Mouse (Mus musculus): ENCODE data around the gene Cadm2.

The Cadm2 gene

DNA sequence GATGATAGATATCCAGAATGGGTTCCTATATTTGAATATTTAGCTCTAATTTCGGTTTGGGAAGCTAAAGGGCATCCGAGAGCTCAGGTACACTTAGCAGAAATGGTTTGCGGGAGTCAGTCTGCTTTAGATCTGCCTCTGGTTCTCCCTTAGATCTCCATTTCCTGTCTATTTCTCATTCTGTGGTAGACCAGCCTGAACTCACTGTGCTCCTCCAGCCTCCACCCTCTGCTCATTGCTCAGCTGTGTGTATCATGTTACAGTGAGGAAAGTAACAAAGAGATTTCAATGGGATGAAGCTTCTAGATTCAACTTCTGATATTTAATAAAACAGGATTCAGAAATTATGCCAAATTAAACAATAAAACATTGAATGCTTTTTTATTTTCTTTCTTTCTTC, 661.6 kb downstream of the Cadm2 start:
- DNase-seq (ENCODE audit: low read depth, low spot score), result no peak

GRCm38 (mm10) chr16:66955876-66956275, 664.8 kb downstream of the Cadm2 start:
- DNase-seq (ENCODE audit: low read depth, low spot score), result no peak

DNA sequence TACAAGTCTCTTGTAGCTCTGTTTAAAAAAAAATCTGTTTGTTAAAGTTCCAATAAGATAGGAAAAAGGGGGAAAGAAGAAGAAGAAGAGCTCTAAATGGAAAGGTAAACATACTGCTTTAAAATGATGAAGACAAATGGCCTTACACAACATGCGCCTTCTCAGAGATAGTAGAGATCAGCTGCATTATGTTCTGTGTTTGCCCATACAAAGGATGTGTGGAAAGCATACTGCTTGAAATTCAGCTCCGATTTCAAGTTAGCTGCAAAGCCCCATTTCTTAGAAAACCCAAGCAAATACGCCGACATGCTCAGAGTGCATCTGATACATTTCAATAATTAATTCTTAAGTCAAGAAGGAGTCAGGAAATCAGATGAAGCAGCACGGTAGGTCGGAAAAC, 684.4 kb downstream of the Cadm2 start:
- DNase-seq (ENCODE audit: low read depth, low spot score), result no peak

- no peak for DNase-seq (ENCODE audit: low read depth, low spot score)
Observed at GRCm38 (mm10) chr16:66925517-66925916, 695.2 kb downstream of the Cadm2 start.

- DNase-seq (ENCODE audit: low read depth, low spot score), result no peak
Observed at GRCm38 (mm10) chr16:66922753-66923152, 698.0 kb downstream of the Cadm2 start.

- DNase-seq (ENCODE audit: low read depth, low spot score), result no peak
Observed at GRCm38 (mm10) chr16:66921414-66921915, 699.2 kb downstream of the Cadm2 start.

- DNase-seq (ENCODE audit: low read depth, low spot score), result no peak
Observed at GRCm38 (mm10) chr16:66919889-66920402, 700.8 kb downstream of the Cadm2 start.

- DNase-seq (ENCODE audit: low read depth, low spot score), result no peak
Observed at GRCm38 (mm10) chr16:66901801-66902200, 718.9 kb downstream of the Cadm2 start.

- DNase-seq (ENCODE audit: low read depth, low spot score), result no peak
Observed at GRCm38 (mm10) chr16:66900664-66901063, 720.0 kb downstream of the Cadm2 start.

DNA sequence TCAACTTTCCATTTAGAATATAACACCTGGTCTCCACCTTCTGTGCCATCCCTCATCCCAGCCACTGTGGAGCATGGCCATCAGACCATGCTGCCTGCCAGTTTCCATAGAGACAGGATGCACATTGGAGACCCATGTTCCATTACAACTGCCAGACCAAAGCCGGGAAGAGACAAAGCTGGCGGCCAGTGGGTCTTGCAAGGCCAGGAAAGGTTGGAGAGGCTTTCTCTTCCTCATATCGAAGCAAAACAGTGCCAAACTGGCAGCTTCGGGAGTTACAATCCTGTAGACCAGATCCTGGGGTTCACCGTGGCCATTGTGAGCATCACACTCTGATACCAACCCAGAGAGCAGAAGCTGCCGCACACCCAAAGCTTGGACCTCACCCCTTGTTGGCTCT, 728.3 kb downstream of the Cadm2 start:
- DNase-seq (ENCODE audit: low read depth, low spot score), result no peak

GRCm38 (mm10) chr16:66891559-66892247, 729.0 kb downstream of the Cadm2 start:
- no peak for DNase-seq (ENCODE audit: low read depth, low spot score)

DNA sequence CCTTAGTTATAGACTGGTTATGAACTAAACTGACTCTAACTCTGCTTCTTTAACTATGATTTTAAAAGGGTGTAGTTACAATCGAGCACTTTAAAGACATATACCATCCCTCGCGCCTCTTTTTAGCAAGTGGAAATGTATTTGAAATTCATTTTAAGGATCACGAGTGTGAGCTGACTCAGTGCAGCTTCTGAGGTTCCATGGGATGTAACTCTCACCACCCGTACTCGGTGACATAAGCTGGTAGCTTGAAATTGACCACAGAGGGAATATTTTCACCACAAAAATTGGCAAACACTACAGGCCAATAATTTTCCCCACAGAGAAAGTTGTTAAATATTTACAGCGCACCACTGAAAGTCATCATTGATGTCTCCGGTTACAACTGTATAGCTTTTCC, 730.8 kb downstream of the Cadm2 start:
- DNase-seq (ENCODE audit: low read depth, low spot score), result no peak

DNA sequence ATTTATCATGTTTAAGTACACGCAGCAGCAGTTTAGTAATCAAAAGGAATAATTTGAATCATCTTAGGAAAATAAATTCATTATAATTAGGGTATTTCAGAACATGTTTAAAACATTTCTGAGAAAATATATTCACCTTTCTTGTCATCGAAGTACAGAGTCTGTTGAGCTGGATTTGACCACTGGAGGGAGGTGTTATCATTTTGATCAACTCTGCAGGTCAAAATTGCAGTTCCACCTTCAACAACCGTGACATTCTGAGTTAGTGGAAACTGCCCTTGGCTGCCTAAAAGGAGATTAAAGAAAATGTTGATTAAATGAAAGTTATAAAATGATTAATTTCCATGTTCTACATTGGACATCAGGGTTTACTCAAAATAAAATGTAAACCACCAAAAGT, 738.1 kb downstream of the Cadm2 start:
- no peak for DNase-seq (ENCODE audit: low read depth, low spot score)

DNA sequence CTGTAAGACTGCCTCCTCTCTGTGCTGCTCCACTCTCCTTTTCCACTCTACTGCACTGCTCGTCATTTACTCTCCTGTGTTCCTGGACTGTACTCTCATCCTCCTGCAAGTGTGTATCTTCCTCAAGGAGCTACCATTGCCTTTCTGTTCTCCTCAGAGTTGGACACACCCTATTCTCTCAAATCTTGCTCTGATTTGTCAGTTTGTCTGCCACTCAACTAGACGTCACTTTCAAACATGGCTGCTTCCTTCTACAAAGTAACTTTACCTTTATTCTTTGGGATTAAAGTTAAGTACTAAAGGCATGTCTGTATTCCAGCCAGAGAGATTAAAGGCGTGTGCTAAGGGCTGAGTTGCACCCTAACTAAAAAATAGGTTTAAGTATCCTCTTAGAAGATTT, 749.5 kb downstream of the Cadm2 start:
- DNase-seq (ENCODE audit: low read depth, low spot score), result no peak

DNA sequence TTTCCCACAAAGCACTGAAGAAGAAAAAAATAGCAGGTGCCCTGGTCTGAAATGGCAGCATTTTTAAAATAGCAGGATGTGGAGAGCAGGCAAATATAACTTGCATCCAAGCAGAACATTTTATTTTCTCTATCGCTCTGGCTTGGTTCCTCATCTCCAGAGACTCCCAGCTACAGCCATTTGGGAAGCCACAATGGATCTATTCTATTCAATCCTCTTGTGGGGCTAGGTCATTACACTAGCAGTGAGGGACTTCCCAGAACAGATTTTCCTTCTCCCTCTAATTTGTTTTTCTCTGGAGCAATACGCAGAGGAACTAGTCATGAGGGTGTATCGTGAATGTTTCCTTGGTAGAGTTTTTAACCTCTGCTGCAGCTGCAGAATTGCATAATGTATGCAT, 769.7 kb downstream of the Cadm2 start:
- no peak for DNase-seq (ENCODE audit: low read depth, low spot score)

- no peak for DNase-seq (ENCODE audit: low read depth, low spot score)
Observed at GRCm38 (mm10) chr16:66824866-66825265, 795.8 kb downstream of the Cadm2 start.

GRCm38 (mm10) chr16:66811495-66811894, 809.2 kb downstream of the Cadm2 start:
- no peak for DNase-seq (ENCODE audit: low read depth, low spot score)

GRCm38 (mm10) chr16:66798204-66798603, 822.5 kb downstream of the Cadm2 start:
- no peak for DNase-seq (ENCODE audit: low read depth, low spot score)

GRCm38 (mm10) chr16:66793067-66793466, 827.6 kb downstream of the Cadm2 start:
- no peak for DNase-seq (ENCODE audit: low read depth, low spot score)

DNA sequence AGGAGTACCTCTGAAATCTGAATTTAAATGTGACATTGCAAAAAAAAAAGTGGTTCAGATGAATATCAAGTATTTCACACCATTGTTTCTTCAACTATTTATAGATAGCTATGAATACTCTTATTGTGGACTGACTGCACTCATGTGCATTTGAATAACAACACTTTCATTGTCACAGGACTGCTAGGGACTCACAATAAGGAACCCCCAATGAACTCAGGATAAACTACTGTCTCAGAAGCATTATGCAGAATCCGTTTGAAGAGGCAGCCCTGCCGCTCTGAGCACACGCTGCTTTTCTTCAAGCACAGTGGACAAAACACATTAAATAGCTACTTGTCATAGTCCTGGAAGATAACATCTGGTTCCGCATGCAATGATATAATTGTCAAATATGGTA, 848.8 kb downstream of the Cadm2 start:
- no peak for DNase-seq (ENCODE audit: low read depth, low spot score)

DNA sequence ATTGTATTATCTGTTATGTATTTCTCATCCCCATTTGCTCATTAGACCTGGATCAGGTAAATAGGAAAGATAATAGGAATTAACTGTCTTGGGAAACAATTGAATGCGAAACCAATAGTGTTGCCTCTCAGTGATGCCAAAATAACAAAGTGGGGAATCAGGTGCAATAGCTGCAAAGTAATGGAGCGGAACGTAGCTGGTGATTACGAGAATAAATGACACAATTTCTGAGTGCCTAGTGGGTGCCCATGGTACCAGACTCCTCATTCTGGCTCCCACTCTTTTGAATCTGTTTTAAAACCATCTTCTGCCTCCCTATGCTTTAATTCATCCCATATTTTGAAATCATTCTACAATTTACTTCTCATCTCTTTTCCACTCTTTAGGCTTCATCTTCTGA, 851.2 kb downstream of the Cadm2 start:
- no peak for DNase-seq (ENCODE audit: low read depth, low spot score)

GRCm38 (mm10) chr16:66768684-66769389, 851.9 kb downstream of the Cadm2 start:
- no peak for DNase-seq (ENCODE audit: low read depth, low spot score)

Data from WW6 (cell line).